Mouse (Mus musculus) liver, embryonic 14.5 days (tissue): ENCODE data around the gene Olfr1056. TPM values are rescaled to one million over a fixed set of nuclear protein-coding genes. Genes with fewer than 3 reads are reported as not detected.

Experiments used
- ATAC-seq: fragments of 200-750 bp; cut with Nextera tagmentation; 2 replicates; pipeline ENCODE4 v1.8.0; 2017; ENCODE audit warnings: moderate number of reproducible peaks, mild to moderate bottlenecking, moderate library complexity; ENCODE audit not compliant: insufficient read depth
- DNase-seq, 3 experiments: peaks; one replicate each; pipeline ENCODE4 v3.0.0-alpha.2; 2012 to 2013; ENCODE audit warnings: low read depth in 3 of 3, low spot score in 3 of 3
- H3K27ac ChIP-seq: fragments of 300-500 bp; sonication (generic); 2 replicates; pipeline ENCODE4 v1.5.1; 2014; ENCODE audit warnings: moderate library complexity, mild to moderate bottlenecking, control low read depth, inconsistent platforms
- H3K27me3 ChIP-seq: fragments of 300-500 bp; sonication (generic); 2 replicates; pipeline ENCODE4 v1.6.1; 2014; ENCODE audit warnings: mild to moderate bottlenecking, low read length, moderate library complexity; ENCODE audit not compliant: control insufficient read depth, insufficient read depth
- H3K36me3 ChIP-seq: fragments of 300-500 bp; sonication (generic); replicated peaks from 2 replicates; pipeline ENCODE4 v1.6.1; 2014; ENCODE audit warnings: low read depth; ENCODE audit not compliant: control insufficient read depth, insufficient read depth
- H3K4me1 ChIP-seq, 2 experiments: fragments of 200-500 bp in 1 of 2; fragments of 300-500 bp in 1 of 2; sonication (generic) in 1 of 2; replicated peaks; 2 replicates each; pipeline ENCODE4 v1.6.1; 2012 to 2014; ENCODE audit warnings: antibody characterized with exemption in 1 of 2, inconsistent platforms in 1 of 2, low read length in 1 of 2; ENCODE audit not compliant: control insufficient read depth in 2 of 2, insufficient read depth in 2 of 2
- H3K4me2 ChIP-seq: fragments of 300-500 bp; sonication (generic); 2 replicates; pipeline ENCODE4 v1.6.1; 2014; ENCODE audit warnings: low read depth, mild to moderate bottlenecking, control low read depth, moderate library complexity
- H3K4me3 ChIP-seq, 2 experiments: fragments of 200-500 bp in 1 of 2; fragments of 300-500 bp in 1 of 2; sonication (generic) in 1 of 2; 2 replicates each; pipeline ENCODE4 v1.5.1; 2012 to 2014; ENCODE audit warnings: low read depth in 2 of 2, low read length in 2 of 2, mild to moderate bottlenecking in 2 of 2, control low read depth in 1 of 2, inconsistent platforms in 1 of 2, moderate library complexity in 1 of 2; ENCODE audit not compliant: insufficient read depth in 1 of 2
- H3K9ac ChIP-seq: fragments of 300-500 bp; sonication (generic); replicated peaks from 2 replicates; pipeline ENCODE4 v1.6.1; 2014; ENCODE audit warnings: mild to moderate bottlenecking, control low read depth, moderate library complexity
- H3K9me3 ChIP-seq: fragments of 300-500 bp; sonication (generic); 2 replicates; pipeline ENCODE4 v1.6.1; 2016; ENCODE audit warnings: low read length, mixed read lengths; ENCODE audit not compliant: control insufficient read depth
- CTCF ChIP-seq: IDR thresholded peaks from 2 replicates; pipeline ENCODE4 v1.5.1; 2016; ENCODE audit warnings: antibody characterized with exemption, low read depth, control low read depth
- EP300 ChIP-seq: IDR thresholded peaks from 2 replicates; pipeline ENCODE4 v1.6.1; 2016; ENCODE audit warnings: antibody characterized with exemption, low read depth
- WGBS: fragments of 180-500 bp; shearing (Covaris S2); extraction: QIAGEN DNeasy Blood & Tissue Kit; methylation state at CpG from one replicate; pipeline ENCODE4 v1.1.7; 2014; ENCODE audit not compliant: insufficient replicate concordance; 5-methylcytosine and 5-hydroxymethylcytosine counted together
- polyA plus RNA-seq, 2 experiments: library from polyadenylated mRNA; depleted of rRNA in 1 of 2; stranded (reverse) in 1 of 2; unstranded in 1 of 2; fragments of >200 nt; fragmentation: Nextera tagmentation in 1 of 2; extraction: Ambion mirVana in 1 of 2; gene quantifications; 2 replicates each; pipeline versions ENCODE4 v1.2.1 to v1.2.3; 2012 to 2014

Olfr1056 gene
- polyA plus RNA-seq, 2 experiments, result not detected

GRCm38 (mm10) chr2:86350184-86350583, 12.1 kb downstream of the Olfr1056 start, which contains the start of gene Olfr1055:
Gene Olfr1055, minus strand, starts transcription at chr2:86350284.
- Histone ChIP-seq H3K4me3 (no peak within 1 kb of the TSS), H3K27me3 (no peaks in the 10 kb centered on the region), H3K9ac (no peak within 1 kb of the TSS), H3K9me3 (no peaks in the 10 kb centered on the region), H3K27ac (no peak within 1 kb of the TSS), H3K4me1 (no peaks in the 10 kb centered on the region), H3K36me3 (no peaks in the 10 kb centered on the region), H3K4me2 (no peak within 1 kb of the TSS)
- WGBS, result 70% methylated on average over 5 of the region's 5 CpGs
- DNase-seq, result no peak
- TF ChIP-seq CTCF (no peak), EP300 (no peak)
- no peak for ATAC-seq

- Histone ChIP-seq H3K27me3 (no peaks in the 10 kb centered on the region), H3K4me3 (no peak within 1 kb of the TSS), H3K9ac (no peak within 1 kb of the TSS), H3K9me3 (no peaks in the 10 kb centered on the region), H3K4me2 (no peak within 1 kb of the TSS), H3K36me3 (no peaks in the 10 kb centered on the region), H3K27ac (no peak within 1 kb of the TSS), H3K4me1 (no peaks in the 10 kb centered on the region)
- DNase-seq, result no peak
- ATAC-seq, result no peak
- 67% methylated on average over 3 of the region's 3 CpGs for WGBS
- TF ChIP-seq EP300 (no peak), CTCF (no peak)
Observed at GRCm38 (mm10) chr2:86335333-86335732, 26.9 kb downstream of the Olfr1056 start, which contains the start of gene Olfr1054. Gene Olfr1054, minus strand, starts transcription at chr2:86335433.

GRCm38 (mm10) chr2:86315184-86315583, 47.1 kb downstream of the Olfr1056 start, which contains the start of gene Olfr1053:
Gene Olfr1053, minus strand, starts transcription at chr2:86315284.
- Histone ChIP-seq H3K36me3 (no peaks in the 10 kb centered on the region), H3K27ac (no peak within 1 kb of the TSS), H3K4me2 (no peak within 1 kb of the TSS), H3K9me3 (no peaks in the 10 kb centered on the region), H3K9ac (no peak within 1 kb of the TSS), H3K4me3 (no peak within 1 kb of the TSS), H3K27me3 (no peaks in the 10 kb centered on the region), H3K4me1 (no peaks in the 10 kb centered on the region)
- WGBS, result 40% methylated on average over 3 of the region's 3 CpGs
- ATAC-seq (no peak), DNase-seq (no peak)
- no peak for TF ChIP-seq EP300
- no peak for TF ChIP-seq CTCF

Other genes with a start within 250 kb of the Olfr1056 start
- not detected in 2 replicates for gene Olfr1039, start 226.5 kb downstream of the Olfr1056 start, polyA plus RNA-seq (2012; rRNA removed)
- not detected in 2 replicates for gene Olfr1039, start 226.5 kb downstream of the Olfr1056 start, polyA plus RNA-seq (2014; fragmentation: Nextera tagmentation; extraction: Ambion mirVana)
- not detected in 2 replicates for gene Olfr1040, start 215.7 kb downstream of the Olfr1056 start, polyA plus RNA-seq (2012; rRNA removed)
- not detected in 2 replicates for gene Olfr1040, start 215.7 kb downstream of the Olfr1056 start, polyA plus RNA-seq (2014; fragmentation: Nextera tagmentation; extraction: Ambion mirVana)
- gene Olfr1042, start 200.6 kb downstream of the Olfr1056 start, polyA plus RNA-seq (2012; rRNA removed), result not detected in 2 replicates
- not detected in 2 replicates for gene Olfr1042, start 200.6 kb downstream of the Olfr1056 start, polyA plus RNA-seq (2014; fragmentation: Nextera tagmentation; extraction: Ambion mirVana)
- not detected in 2 replicates for gene Olfr1043, start 194.9 kb downstream of the Olfr1056 start, polyA plus RNA-seq (2012; rRNA removed)
- not detected in 2 replicates for gene Olfr1043, start 194.9 kb downstream of the Olfr1056 start, polyA plus RNA-seq (2014; fragmentation: Nextera tagmentation; extraction: Ambion mirVana)
- gene Olfr1044, start 184.6 kb downstream of the Olfr1056 start, polyA plus RNA-seq (2012; rRNA removed), result not detected in 2 replicates
- gene Olfr1044, start 184.6 kb downstream of the Olfr1056 start, polyA plus RNA-seq (2014; fragmentation: Nextera tagmentation; extraction: Ambion mirVana), result not detected in 2 replicates
- not detected in 2 replicates for gene Olfr52, start 176.8 kb downstream of the Olfr1056 start, polyA plus RNA-seq (2012; rRNA removed)
- not detected in 2 replicates for gene Olfr52, start 176.8 kb downstream of the Olfr1056 start, polyA plus RNA-seq (2014; fragmentation: Nextera tagmentation; extraction: Ambion mirVana)
- gene Olfr1045, start 159.5 kb downstream of the Olfr1056 start, polyA plus RNA-seq (2012; rRNA removed), result not detected in 2 replicates
- not detected in 2 replicates for gene Olfr1045, start 159.5 kb downstream of the Olfr1056 start, polyA plus RNA-seq (2014; fragmentation: Nextera tagmentation; extraction: Ambion mirVana)
- not detected in 2 replicates for gene Olfr1046, start 143.2 kb downstream of the Olfr1056 start, polyA plus RNA-seq (2012; rRNA removed)
- not detected in 2 replicates for gene Olfr1046, start 143.2 kb downstream of the Olfr1056 start, polyA plus RNA-seq (2014; fragmentation: Nextera tagmentation; extraction: Ambion mirVana)
- not detected in 2 replicates for gene Olfr1047, start 131.1 kb downstream of the Olfr1056 start, polyA plus RNA-seq (2012; rRNA removed)
- not detected in 2 replicates for gene Olfr1047, start 131.1 kb downstream of the Olfr1056 start, polyA plus RNA-seq (2014; fragmentation: Nextera tagmentation; extraction: Ambion mirVana)
- gene Olfr1048, start 122.2 kb downstream of the Olfr1056 start, polyA plus RNA-seq (2012; rRNA removed), result not detected in 2 replicates
- gene Olfr1048, start 122.2 kb downstream of the Olfr1056 start, polyA plus RNA-seq (2014; fragmentation: Nextera tagmentation; extraction: Ambion mirVana), result not detected in 2 replicates
- not detected in 2 replicates for gene Olfr1049, start 104.1 kb downstream of the Olfr1056 start, polyA plus RNA-seq (2012; rRNA removed)
- gene Olfr1049, start 104.1 kb downstream of the Olfr1056 start, polyA plus RNA-seq (2014; fragmentation: Nextera tagmentation; extraction: Ambion mirVana), result not detected in 2 replicates
- not detected in 2 replicates for gene Olfr1051, start 83.4 kb downstream of the Olfr1056 start, polyA plus RNA-seq (2012; rRNA removed)
- not detected in 2 replicates for gene Olfr1051, start 83.4 kb downstream of the Olfr1056 start, polyA plus RNA-seq (2014; fragmentation: Nextera tagmentation; extraction: Ambion mirVana)
- not detected in 2 replicates for gene Olfr1052, start 70.0 kb downstream of the Olfr1056 start, polyA plus RNA-seq (2012; rRNA removed)
- gene Olfr1052, start 70.0 kb downstream of the Olfr1056 start, polyA plus RNA-seq (2014; fragmentation: Nextera tagmentation; extraction: Ambion mirVana), result not detected in 2 replicates
- not detected in 2 replicates for gene Olfr1053, start 47.2 kb downstream of the Olfr1056 start, polyA plus RNA-seq (2012; rRNA removed)
- not detected in 2 replicates for gene Olfr1053, start 47.2 kb downstream of the Olfr1056 start, polyA plus RNA-seq (2014; fragmentation: Nextera tagmentation; extraction: Ambion mirVana)
- gene Olfr1054, start 27.0 kb downstream of the Olfr1056 start, polyA plus RNA-seq (2012; rRNA removed), result not detected in 2 replicates
- not detected in 2 replicates for gene Olfr1054, start 27.0 kb downstream of the Olfr1056 start, polyA plus RNA-seq (2014; fragmentation: Nextera tagmentation; extraction: Ambion mirVana)
- not detected in 2 replicates for gene Olfr1055, start 12.2 kb downstream of the Olfr1056 start, polyA plus RNA-seq (2012; rRNA removed)
- not detected in 2 replicates for gene Olfr1055, start 12.2 kb downstream of the Olfr1056 start, polyA plus RNA-seq (2014; fragmentation: Nextera tagmentation; extraction: Ambion mirVana)
- gene Olfr1057, start 15.9 kb upstream of the Olfr1056 start, polyA plus RNA-seq (2012; rRNA removed), result not detected in 2 replicates
- gene Olfr1057, start 15.9 kb upstream of the Olfr1056 start, polyA plus RNA-seq (2014; fragmentation: Nextera tagmentation; extraction: Ambion mirVana), result not detected in 2 replicates
- not detected in 2 replicates for gene Olfr1058, start 26.1 kb upstream of the Olfr1056 start, polyA plus RNA-seq (2012; rRNA removed)
- gene Olfr1058, start 26.1 kb upstream of the Olfr1056 start, polyA plus RNA-seq (2014; fragmentation: Nextera tagmentation; extraction: Ambion mirVana), result not detected in 2 replicates
- gene Olfr1061, start 51.6 kb upstream of the Olfr1056 start, polyA plus RNA-seq (2012; rRNA removed), result not detected in 2 replicates
- not detected in 2 replicates for gene Olfr1061, start 51.6 kb upstream of the Olfr1056 start, polyA plus RNA-seq (2014; fragmentation: Nextera tagmentation; extraction: Ambion mirVana)
- gene Olfr1062, start 64.3 kb upstream of the Olfr1056 start, polyA plus RNA-seq (2012; rRNA removed), result not detected in 2 replicates
- not detected in 2 replicates for gene Olfr1062, start 64.3 kb upstream of the Olfr1056 start, polyA plus RNA-seq (2014; fragmentation: Nextera tagmentation; extraction: Ambion mirVana)
- gene Olfr1065, start 88.1 kb upstream of the Olfr1056 start, polyA plus RNA-seq (2012; rRNA removed), result not detected in 2 replicates
- gene Olfr1065, start 88.1 kb upstream of the Olfr1056 start, polyA plus RNA-seq (2014; fragmentation: Nextera tagmentation; extraction: Ambion mirVana), result not detected in 2 replicates
- not detected in 2 replicates for gene Olfr1066, start 93.8 kb upstream of the Olfr1056 start, polyA plus RNA-seq (2012; rRNA removed)
- not detected in 2 replicates for gene Olfr1066, start 93.8 kb upstream of the Olfr1056 start, polyA plus RNA-seq (2014; fragmentation: Nextera tagmentation; extraction: Ambion mirVana)
- not detected in 2 replicates for gene Olfr228, start 124.9 kb upstream of the Olfr1056 start, polyA plus RNA-seq (2012; rRNA removed)
- not detected in 2 replicates for gene Olfr228, start 124.9 kb upstream of the Olfr1056 start, polyA plus RNA-seq (2014; fragmentation: Nextera tagmentation; extraction: Ambion mirVana)
- not detected in 2 replicates for gene Olfr1076, start 146.0 kb upstream of the Olfr1056 start, polyA plus RNA-seq (2012; rRNA removed)
- gene Olfr1076, start 146.0 kb upstream of the Olfr1056 start, polyA plus RNA-seq (2014; fragmentation: Nextera tagmentation; extraction: Ambion mirVana), result not detected in 2 replicates
- not detected in 2 replicates for gene Olfr1079, start 180.0 kb upstream of the Olfr1056 start, polyA plus RNA-seq (2012; rRNA removed)
- not detected in 2 replicates for gene Olfr1079, start 180.0 kb upstream of the Olfr1056 start, polyA plus RNA-seq (2014; fragmentation: Nextera tagmentation; extraction: Ambion mirVana)
- gene Olfr1080, start 195.8 kb upstream of the Olfr1056 start, polyA plus RNA-seq (2012; rRNA removed), result not detected in 2 replicates
- not detected in 2 replicates for gene Olfr1080, start 195.8 kb upstream of the Olfr1056 start, polyA plus RNA-seq (2014; fragmentation: Nextera tagmentation; extraction: Ambion mirVana)
- not detected in 2 replicates for gene Olfr1082, start 236.5 kb upstream of the Olfr1056 start, polyA plus RNA-seq (2012; rRNA removed)
- gene Olfr1082, start 236.5 kb upstream of the Olfr1056 start, polyA plus RNA-seq (2014; fragmentation: Nextera tagmentation; extraction: Ambion mirVana), result not detected in 2 replicates